Comparison of ENCODE assay signal across 15 mouse cellular contexts in genomic region chr12:13066604-13067181, GRCm38 (mm10).
DNase-seq lines count a peak whose midpoint lies in the region; ATAC-seq and TF ChIP-seq lines count a peak whose summit lies in the region.
"Had no signal": no experiment of that assay in that cellular context is flagged by ENCODE, and none has a peak within 500 bp of the region (broad histone marks: within the 10 kb centered on the region; RNA-seq: fewer than 3 reads in every experiment).

No protein-coding gene starts in this region.

- TF ChIP-seq CTCF in lung, embryonic 14.5 days (IDR thresholded peaks at IDR 0.05; ENCODE audit: low read depth) = no peak
- TF ChIP-seq CTCF in forebrain, postnatal 0 days (IDR thresholded peaks at IDR 0.05; ENCODE audit: low read depth) = no peak

- ATAC-seq in lung, embryonic 14.5 days (ENCODE audit: insufficient read depth) = peak; percentile 76; the same call in 1 of the 2 replicates
- peak; percentile 32; the same call in 1 of the 2 replicates for ATAC-seq in forebrain, postnatal 0 days
- no peak; the same call in 1 of the 2 replicates for ATAC-seq in limb, embryonic 12.5 days (ENCODE audit: insufficient number of reproducible peaks, insufficient read depth, low FRiP score, low TSS enrichment, low read depth)

- H3K4me1 ChIP-seq in lung, embryonic 14.5 days (ENCODE audit: insufficient read depth) = no peaks in the 10 kb centered on the region
- no peaks in the 10 kb centered on the region for H3K4me1 ChIP-seq in forebrain, postnatal 0 days (ENCODE audit: insufficient read depth)
- peaks cover 13% of the 10 kb centered on the region for H3K4me1 ChIP-seq in limb, embryonic 12.5 days (replicated peaks)

- peak; percentile 70 for DNase-seq in lung, embryonic 14.5 days
- no peak for DNase-seq in lung, postnatal 4 days
- peak; percentile 57 for DNase-seq in embryo, embryonic 11 days
- no peak for DNase-seq in forebrain, postnatal 0 days
- DNase-seq in left cerebral cortex, adult 11 months (ENCODE audit: low spot score) = no peak
- no peak for DNase-seq in neural tube, embryonic 10.5 days (ENCODE audit: extremely low spot score, low spot score)
- DNase-seq: adrenal gland, postnatal 10 days; cerebellum, postnatal 14 days; liver; thymus, postnatal 4 days had no signal

- H3K27ac ChIP-seq in lung, embryonic 14.5 days (ENCODE audit: low read depth) = no peak overlapping the region
- peak overlapping the region; percentile 24; the same call in 1 of the 2 replicates for H3K27ac ChIP-seq in forebrain, postnatal 0 days (ENCODE audit: low read depth, low read length)
- peak overlapping the region; percentile 74; the same call in 1 of the 2 replicates for H3K27ac ChIP-seq in limb, embryonic 12.5 days
- H3K27ac ChIP-seq: hindbrain, embryonic 14.5 days had no signal

- no peaks in the 10 kb centered on the region for H3K27me3 ChIP-seq in lung, embryonic 14.5 days (ENCODE audit: insufficient read depth, low read length)
- H3K27me3 ChIP-seq in forebrain, postnatal 0 days (ENCODE audit: insufficient read depth, low read length) = no peaks in the 10 kb centered on the region
- no peaks in the 10 kb centered on the region for H3K27me3 ChIP-seq in limb, embryonic 12.5 days
- H3K27me3 ChIP-seq: CH12.LX; heart, embryonic 12.5 days had no signal

- no peaks in the 10 kb centered on the region for H3K36me3 ChIP-seq in lung, embryonic 14.5 days (ENCODE audit: insufficient read depth)
- H3K36me3 ChIP-seq in forebrain, postnatal 0 days (ENCODE audit: insufficient read depth) = no peaks in the 10 kb centered on the region
- no peaks in the 10 kb centered on the region for H3K36me3 ChIP-seq in limb, embryonic 12.5 days
- H3K36me3 ChIP-seq: heart, embryonic 12.5 days had no signal

- 38% methylated on average over 6 of the region's 6 CpGs for WGBS in lung, embryonic 14.5 days
- 35% methylated on average over 6 of the region's 6 CpGs for whole genome bisulfite sequencing in forebrain, postnatal 0 days
- 14% methylated on average over 6 of the region's 6 CpGs for WGBS in limb, embryonic 12.5 days

- no peak overlapping the region for H3K4me3 ChIP-seq in lung, embryonic 14.5 days (ENCODE audit: low read depth, low read length)
- no peak overlapping the region for H3K4me3 ChIP-seq in forebrain, postnatal 0 days (ENCODE audit: low read depth, low read length)
- H3K4me3 ChIP-seq in limb, embryonic 12.5 days (replicated peaks) = no peak overlapping the region
- H3K4me3 ChIP-seq: heart, embryonic 12.5 days; megakaryocyte, embryonic 14.5 days had no signal

- H3K4me2 ChIP-seq in lung, embryonic 14.5 days = no peak overlapping the region
- H3K4me2 ChIP-seq in forebrain, postnatal 0 days (ENCODE audit: low read depth) = no peak overlapping the region
- H3K4me2 ChIP-seq in limb, embryonic 12.5 days = no peak overlapping the region
- H3K4me2 ChIP-seq: heart, embryonic 12.5 days; hindbrain, embryonic 14.5 days had no signal

- no peaks in the 10 kb centered on the region; the same call in 1 of the 2 replicates for H3K9me3 ChIP-seq in lung, embryonic 14.5 days (ENCODE audit: low read depth, low read length)
- no peaks in the 10 kb centered on the region for H3K9me3 ChIP-seq in forebrain, postnatal 0 days (ENCODE audit: low read length)
- peaks cover 6% of the 10 kb centered on the region; the same call in 1 of the 2 replicates for H3K9me3 ChIP-seq in limb, embryonic 12.5 days
- H3K9me3 ChIP-seq: heart, embryonic 12.5 days had no signal

- H3K9ac ChIP-seq in lung, embryonic 14.5 days = no peak overlapping the region
- no peak overlapping the region for H3K9ac ChIP-seq in forebrain, postnatal 0 days
- no peak overlapping the region for H3K9ac ChIP-seq in limb, embryonic 12.5 days (replicated peaks)
- H3K9ac ChIP-seq: heart, embryonic 12.5 days; hindbrain, embryonic 14.5 days had no signal

Comparison
In these comparisons a context has a peak if more than half of its experiments do, and no peak if none do; other contexts are left out.
1. DNase-seq: peak in lung, embryonic 14.5 days (single experiment) and embryo, embryonic 11 days (single experiment); none in lung, postnatal 4 days (0 of 2), forebrain, postnatal 0 days (single experiment), left cerebral cortex, adult 11 months (single experiment) and neural tube, embryonic 10.5 days (single experiment).